Comparison of ENCODE assay signal across 10 mouse cellular contexts in genomic region chr15:63163550-63164279, GRCm38 (mm10).
DNase-seq lines count a peak whose midpoint lies in the region; ATAC-seq and TF ChIP-seq lines count a peak whose summit lies in the region.
"Had no signal": no experiment of that assay in that cellular context is flagged by ENCODE, and none has a peak within 500 bp of the region (broad histone marks: within the 10 kb centered on the region; RNA-seq: fewer than 3 reads in every experiment).

No protein-coding gene starts in this region.

- no peaks in the 10 kb centered on the region for H3K9me3 ChIP-seq in heart, embryonic 11.5 days (replicated peaks; ENCODE audit: control insufficient read depth, low read length)
- no peaks in the 10 kb centered on the region for H3K9me3 ChIP-seq in lung, postnatal 0 days (ENCODE audit: low read length)
- no peaks in the 10 kb centered on the region for H3K9me3 ChIP-seq in forebrain, postnatal 0 days (ENCODE audit: low read length)
- H3K9me3 ChIP-seq: embryonic facial prominence, embryonic 13.5 days; hindbrain, embryonic 13.5 days had no signal

- ATAC-seq in heart, embryonic 11.5 days (replicated peaks; ENCODE audit: insufficient number of reproducible peaks, low FRiP score, low TSS enrichment) = peak; percentile 31; the same call in 1 of the 2 replicates
- ATAC-seq in lung, postnatal 0 days = no peak
- ATAC-seq in forebrain, postnatal 0 days = no peak; the same call in 1 of the 2 replicates
- no peak for ATAC-seq in inflammation-experienced regulatory T-cells, adult 6 months

- H3K4me1 ChIP-seq in heart, embryonic 11.5 days (ENCODE audit: control insufficient read depth, insufficient read depth, low read length) = peaks cover 8% of the 10 kb centered on the region
- no peaks in the 10 kb centered on the region for H3K4me1 ChIP-seq in lung, postnatal 0 days (ENCODE audit: insufficient read depth, low read depth, low read length)
- peaks cover 13% of the 10 kb centered on the region; the same call in 1 of the 2 replicates for H3K4me1 ChIP-seq in forebrain, postnatal 0 days (ENCODE audit: insufficient read depth)

- WGBS in heart, embryonic 11.5 days (ENCODE audit: insufficient replicate concordance) = 28% methylated on average over 6 of the region's 6 CpGs
- 8% methylated on average over 6 of the region's 6 CpGs for WGBS in lung, postnatal 0 days
- WGBS in forebrain, postnatal 0 days = 49% methylated on average over 6 of the region's 6 CpGs

- no peak overlapping the region for H3K27ac ChIP-seq in heart, embryonic 11.5 days (ENCODE audit: low read depth, low read length)
- H3K27ac ChIP-seq in lung, postnatal 0 days (ENCODE audit: low read length) = no peak overlapping the region
- peak overlapping the region; percentile 47 for H3K27ac ChIP-seq in forebrain, postnatal 0 days (ENCODE audit: low read depth, low read length)
- H3K27ac ChIP-seq: embryonic facial prominence, embryonic 13.5 days; hindbrain, embryonic 13.5 days had no signal

- H3K4me3 ChIP-seq in heart, embryonic 11.5 days (ENCODE audit: low read depth, low read length) = no peak overlapping the region
- H3K4me3 ChIP-seq in lung, postnatal 0 days (ENCODE audit: low read depth, low read length) = no peak overlapping the region
- H3K4me3 ChIP-seq in forebrain, postnatal 0 days (ENCODE audit: low read depth, low read length) = no peak overlapping the region
- H3K4me3 ChIP-seq: embryonic facial prominence, embryonic 13.5 days; hindbrain, embryonic 13.5 days had no signal

- no peak overlapping the region for H3K9ac ChIP-seq in heart, embryonic 11.5 days (ENCODE audit: low read depth, low read length)
- H3K9ac ChIP-seq in lung, postnatal 0 days (replicated peaks; ENCODE audit: low read depth) = no peak overlapping the region
- H3K9ac ChIP-seq in forebrain, postnatal 0 days = no peak overlapping the region
- H3K9ac ChIP-seq: embryonic facial prominence, embryonic 13.5 days; hindbrain, embryonic 13.5 days had no signal

- DNase-seq in heart, postnatal 36 days = no peak
- peak; percentile 18 for DNase-seq in lung, postnatal 10 days
- DNase-seq in lung, postnatal 0 days (ENCODE audit: low spot score) = no peak
- no peak for DNase-seq in forebrain, postnatal 0 days
- DNase-seq in ovary, postnatal 36 days (ENCODE audit: low spot score) = peak; percentile 6
- DNase-seq in c-Kit-positive CD71-positive TER-119-positive erythroid progenitor cells, embryonic 14.5 days (ENCODE audit: low spot score) = no peak

- TF ChIP-seq EP300 in lung, postnatal 0 days (IDR thresholded peaks at IDR 0.05) = no peak

- intact Hi-C loops in heart, postnatal 36 days (cut with DNase I) = no loop called here

- no peaks in the 10 kb centered on the region for H3K36me3 ChIP-seq in heart, embryonic 11.5 days (ENCODE audit: control insufficient read depth, insufficient read depth, low read length)
- H3K36me3 ChIP-seq in lung, postnatal 0 days (ENCODE audit: insufficient read depth, low read length) = no peaks in the 10 kb centered on the region
- H3K36me3 ChIP-seq in forebrain, postnatal 0 days (ENCODE audit: insufficient read depth) = no peaks in the 10 kb centered on the region
- H3K36me3 ChIP-seq: embryonic facial prominence, embryonic 13.5 days; hindbrain, embryonic 13.5 days had no signal

- no peak overlapping the region for H3K4me2 ChIP-seq in heart, embryonic 11.5 days
- no peak overlapping the region for H3K4me2 ChIP-seq in lung, postnatal 0 days (replicated peaks; ENCODE audit: low read depth, low read length)
- no peak overlapping the region for H3K4me2 ChIP-seq in forebrain, postnatal 0 days (ENCODE audit: low read depth)
- H3K4me2 ChIP-seq: embryonic facial prominence, embryonic 13.5 days; hindbrain, embryonic 13.5 days had no signal

- no peaks in the 10 kb centered on the region for H3K27me3 ChIP-seq in heart, embryonic 11.5 days (ENCODE audit: control insufficient read depth, insufficient read depth, low read length)
- no peaks in the 10 kb centered on the region for H3K27me3 ChIP-seq in lung, postnatal 0 days (replicated peaks; ENCODE audit: insufficient read depth, low read length)
- H3K27me3 ChIP-seq in forebrain, postnatal 0 days (ENCODE audit: insufficient read depth, low read length) = no peaks in the 10 kb centered on the region
- H3K27me3 ChIP-seq: embryonic facial prominence, embryonic 13.5 days; hindbrain, embryonic 13.5 days had no signal

- TF ChIP-seq CTCF in lung, postnatal 0 days (IDR thresholded peaks at IDR 0.05) = no peak
- TF ChIP-seq CTCF in forebrain, postnatal 0 days (IDR thresholded peaks at IDR 0.05; ENCODE audit: low read depth) = no peak

Comparison
In these comparisons a context has a peak if more than half of its experiments do, and no peak if none do; other contexts are left out.
1. DNase-seq: peak in lung, postnatal 10 days (single experiment) and ovary, postnatal 36 days (single experiment); none in heart, postnatal 36 days (0 of 2), lung, postnatal 0 days (single experiment), forebrain, postnatal 0 days (single experiment) and c-Kit-positive CD71-positive TER-119-positive erythroid progenitor cells, embryonic 14.5 days (single experiment).